Mouse (Mus musculus): ENCODE measurements at regions not wholly inside any gene's neighbourhood (a gene's known extent, or its start where the extent isn't known, plus 50 kb on each side); places are given as distances from the start of the nearest gene placed in this dataset.
A peak's percentile ranks its signal among the peaks of the same experiment; 100 is the strongest.

DNA sequence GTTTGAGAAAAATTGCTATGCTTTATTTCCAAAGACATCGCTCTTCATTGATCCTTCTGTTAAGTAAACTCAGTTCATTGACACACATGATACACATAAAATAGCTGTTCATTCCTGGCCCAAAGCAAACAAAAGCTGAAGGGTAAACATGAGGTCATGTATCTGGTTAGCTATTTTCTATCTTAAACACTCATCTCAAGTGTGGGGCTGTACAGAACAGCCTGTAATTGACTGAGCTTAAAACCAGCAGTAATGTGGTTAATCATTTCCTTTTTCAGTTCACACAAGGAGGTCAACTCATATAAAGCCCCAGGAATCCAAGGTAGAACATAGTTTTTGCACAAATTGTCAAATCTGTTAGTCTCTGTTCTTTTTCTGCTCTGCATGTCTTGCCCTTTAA, 94.5 kb downstream of the Cldn17 start:
- intact Hi-C loops (cut with DNase I): no loop called here
- DNase-seq (ENCODE audit: extremely low spot score in 1 of 2, low spot score in 2 of 2): no peak

DNA sequence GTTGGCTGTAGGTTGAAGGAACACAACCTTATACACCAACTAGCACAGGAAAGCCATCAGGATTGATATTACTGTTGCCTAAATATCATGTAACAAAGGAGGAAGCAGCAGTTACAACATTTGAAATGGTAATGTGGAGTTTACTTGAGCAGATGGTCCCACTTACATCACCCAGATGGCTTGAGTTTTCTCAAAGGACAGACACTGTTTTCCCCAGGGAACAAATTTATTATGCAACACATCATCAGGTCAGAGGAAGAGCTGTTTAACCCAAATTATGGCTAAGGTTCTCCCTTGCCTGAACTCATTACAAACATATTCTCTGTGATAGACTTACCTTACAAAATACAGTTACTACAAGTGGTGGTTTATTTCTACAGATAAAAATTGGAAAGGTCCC, 98.6 kb downstream of the Cldn17 start:
- no peak for DNase-seq (ENCODE audit: extremely low spot score in 1 of 2, low spot score in 2 of 2)

DNA sequence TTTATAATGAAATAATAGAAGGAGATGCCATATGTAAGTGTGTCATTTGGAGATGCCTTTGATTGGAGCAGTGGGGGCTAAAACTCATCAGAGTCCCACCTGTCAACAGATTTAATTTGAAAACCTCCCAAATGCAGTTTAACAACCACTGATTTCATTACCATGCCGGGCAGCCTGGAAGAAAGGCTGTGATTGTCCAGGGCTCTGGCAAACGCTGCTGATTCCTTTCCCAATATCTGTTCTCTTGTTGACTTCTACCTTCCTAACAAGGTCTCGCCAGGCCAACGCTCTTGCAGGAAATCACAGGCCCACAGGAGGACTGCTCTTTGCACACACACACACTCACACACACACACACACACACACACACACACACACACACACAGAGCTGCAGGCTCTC, 102.4 kb downstream of the Cldn17 start:
- DNase-seq (ENCODE audit: extremely low spot score in 1 of 2, low spot score in 2 of 2): no peak
- intact Hi-C loops (cut with DNase I): no loop called here

More for the DNA sequence above, 98.6 kb downstream of the Cldn17 start:
- intact Hi-C loops (cut with DNase I): no loop called here

DNA sequence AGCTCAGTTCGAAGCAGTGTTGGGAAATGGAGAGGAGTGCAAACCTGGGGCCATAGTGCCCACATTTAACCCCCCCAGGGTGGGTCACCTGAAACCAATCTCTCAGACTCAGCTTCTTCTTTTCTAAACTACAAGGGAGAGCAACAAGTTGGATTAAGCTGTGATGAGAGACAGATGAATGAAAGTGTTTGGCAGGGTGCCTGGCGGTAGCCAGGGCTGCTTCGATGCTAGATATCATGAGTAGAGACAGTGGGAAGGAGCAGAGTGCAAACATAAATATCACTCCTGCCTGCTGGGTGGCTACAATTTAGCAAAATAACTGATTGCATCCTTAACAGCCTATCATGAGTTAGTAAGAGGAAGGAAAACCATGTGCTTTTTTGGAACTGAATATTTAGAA, 106.9 kb downstream of the Cldn17 start:
- intact Hi-C loops (cut with DNase I): no loop called here
- DNase-seq (ENCODE audit: extremely low spot score in 1 of 2, low spot score in 2 of 2): no peak

DNA sequence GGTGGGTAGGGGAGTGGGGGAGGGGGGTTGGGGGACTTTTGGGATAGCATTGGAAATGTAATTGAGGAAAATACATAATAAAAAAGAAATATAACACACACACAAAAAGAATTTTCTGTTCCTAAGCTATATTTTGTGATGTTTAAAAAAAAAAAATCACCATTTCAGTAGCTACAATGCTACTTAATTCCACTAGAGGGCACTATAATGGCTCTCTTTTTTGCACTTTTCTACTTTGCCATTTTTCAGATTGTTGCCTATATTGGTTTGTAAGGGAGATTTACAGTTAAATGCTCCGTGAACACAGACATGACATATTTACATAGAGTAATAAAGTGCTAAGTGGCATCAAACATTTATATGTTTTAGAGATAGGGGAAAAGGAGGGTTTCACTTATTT, 102.7 kb upstream of the Grik1 start:
- intact Hi-C loops (cut with DNase I): no loop called here
- no peak for DNase-seq (ENCODE audit: extremely low spot score in 1 of 2, low spot score in 2 of 2)

DNA sequence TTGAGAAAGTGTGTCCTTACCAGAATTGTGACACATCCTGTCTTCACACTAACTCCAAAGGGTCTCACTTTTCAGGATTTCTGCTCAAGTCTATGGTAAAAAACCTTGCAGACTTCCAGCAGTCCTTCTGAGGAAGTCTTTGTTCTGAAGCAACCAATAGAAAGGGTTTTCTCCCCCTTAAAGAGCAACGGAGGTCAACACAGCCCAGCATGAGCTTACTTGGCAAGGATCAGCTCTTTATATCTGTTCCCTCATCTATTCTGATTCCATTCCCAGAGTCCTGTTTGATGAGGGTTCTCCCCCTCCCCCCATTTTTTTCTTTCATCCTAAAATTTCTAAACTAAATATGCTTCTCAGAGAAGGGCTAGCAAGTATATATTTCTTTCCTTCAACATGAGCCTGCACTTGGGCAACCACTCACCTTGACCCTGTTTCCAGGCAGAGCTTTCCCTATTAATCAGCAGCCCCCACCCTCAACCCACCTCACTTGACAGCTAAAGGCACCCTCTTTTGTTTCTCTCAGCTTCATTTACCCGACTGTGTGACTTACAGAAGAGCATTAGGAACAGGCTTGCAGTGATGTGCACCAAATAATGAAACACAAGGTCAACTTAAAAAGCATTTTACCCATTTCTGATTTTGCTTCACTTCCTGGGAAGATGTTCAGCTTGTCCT, 91.7 kb upstream of the Grik1 start:
- intact Hi-C loops (cut with DNase I): no loop called here
- DNase-seq (ENCODE audit: extremely low spot score in 1 of 2, low spot score in 2 of 2): no peak

DNA sequence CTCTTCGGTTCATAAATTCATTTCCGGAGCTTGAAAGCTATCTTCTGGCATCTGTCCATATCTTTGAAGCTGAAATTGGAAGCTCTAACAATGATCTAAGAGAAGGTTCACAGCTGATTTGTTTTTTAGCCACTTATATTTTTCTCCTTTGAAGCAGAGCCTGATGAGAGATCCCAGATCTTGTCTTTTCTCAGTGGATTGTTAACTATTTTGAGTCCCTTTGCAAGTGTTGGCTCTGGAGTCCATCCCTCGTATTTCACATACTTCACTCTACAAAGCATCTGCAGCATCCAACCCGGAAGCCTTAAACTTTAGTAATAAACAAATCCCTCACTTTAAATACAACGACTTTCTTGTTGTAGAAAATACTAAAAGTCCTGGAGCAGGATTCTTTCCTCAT, 85.6 kb upstream of the Grik1 start:
- intact Hi-C loops (cut with DNase I): loop anchor here (10.0 kb wide), 1 partner anchor 1389 kb away; no protein-coding TSS in a partner anchor
- no peak for DNase-seq (ENCODE audit: extremely low spot score in 1 of 2, low spot score in 2 of 2)

DNA sequence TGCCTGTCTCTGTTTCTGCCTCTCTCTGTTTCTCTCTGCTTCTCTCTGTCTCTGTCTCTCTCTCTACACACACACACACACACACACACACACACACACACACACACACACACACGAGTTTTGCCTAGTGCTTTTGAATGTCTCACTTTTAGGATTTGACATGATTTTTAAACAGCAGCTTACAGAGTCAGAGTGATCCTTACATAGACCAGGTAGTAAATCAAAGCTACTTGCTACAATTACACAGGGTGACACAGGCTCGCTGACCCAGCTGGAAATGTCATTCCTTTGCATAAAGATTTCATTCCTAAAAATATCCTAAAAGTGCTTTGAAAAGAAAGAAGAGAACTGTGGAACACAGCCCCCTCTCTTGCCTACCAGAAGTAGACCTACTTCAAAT, 84.5 kb upstream of the Grik1 start:
- no peak for DNase-seq (ENCODE audit: extremely low spot score in 1 of 2, low spot score in 2 of 2)
- intact Hi-C loops (cut with DNase I): loop anchor here (10.0 kb wide), 1 partner anchor 1390 kb away; no protein-coding TSS in a partner anchor

DNA sequence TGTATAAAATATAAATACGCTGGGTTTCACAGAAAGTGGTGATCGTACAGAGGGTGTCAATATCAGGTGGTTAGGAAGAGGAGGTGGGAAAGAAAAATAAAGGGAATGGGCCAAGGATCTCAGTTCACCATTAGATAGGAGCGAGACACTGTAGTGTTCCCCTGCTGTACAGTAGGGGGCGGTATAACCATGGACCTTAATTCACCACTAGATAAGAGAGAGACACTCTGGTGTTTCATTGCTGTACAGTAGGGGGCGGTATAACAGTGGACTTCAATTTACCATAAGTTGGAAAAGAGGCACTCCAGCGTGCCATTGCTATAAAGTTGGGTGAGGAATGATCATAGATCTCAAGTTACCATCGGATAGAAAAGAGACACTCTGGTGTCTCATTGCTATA, 82.0 kb upstream of the Grik1 start:
- intact Hi-C loops (cut with DNase I): loop anchor here (10.0 kb wide), 1 partner anchor 1393 kb away; no protein-coding TSS in a partner anchor
- DNase-seq (ENCODE audit: extremely low spot score in 1 of 2, low spot score in 2 of 2): peak in 1 of 2 experiments; percentile 33

DNA sequence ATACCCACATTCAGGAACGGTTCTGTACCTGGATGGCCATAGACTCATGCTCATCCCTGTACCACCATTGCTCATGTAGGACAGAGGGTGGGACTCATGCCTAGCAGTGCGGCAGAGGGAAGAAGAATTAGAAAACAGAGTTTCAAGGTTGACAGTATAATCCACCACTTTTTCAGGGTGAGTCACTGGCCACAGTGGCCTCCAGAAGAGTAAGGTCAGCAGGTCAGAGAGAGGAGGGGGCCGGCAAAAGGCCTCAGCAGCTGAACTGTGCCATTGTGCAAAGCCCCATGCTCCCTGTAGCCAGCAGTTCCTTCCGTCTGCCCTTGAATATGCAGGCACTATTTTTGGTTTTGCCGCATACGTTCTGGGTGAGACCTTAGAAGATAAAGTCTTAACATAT, 78.1 kb upstream of the Grik1 start:
- intact Hi-C loops (cut with DNase I): no loop called here
- DNase-seq (ENCODE audit: extremely low spot score in 1 of 2, low spot score in 2 of 2): no peak

DNA sequence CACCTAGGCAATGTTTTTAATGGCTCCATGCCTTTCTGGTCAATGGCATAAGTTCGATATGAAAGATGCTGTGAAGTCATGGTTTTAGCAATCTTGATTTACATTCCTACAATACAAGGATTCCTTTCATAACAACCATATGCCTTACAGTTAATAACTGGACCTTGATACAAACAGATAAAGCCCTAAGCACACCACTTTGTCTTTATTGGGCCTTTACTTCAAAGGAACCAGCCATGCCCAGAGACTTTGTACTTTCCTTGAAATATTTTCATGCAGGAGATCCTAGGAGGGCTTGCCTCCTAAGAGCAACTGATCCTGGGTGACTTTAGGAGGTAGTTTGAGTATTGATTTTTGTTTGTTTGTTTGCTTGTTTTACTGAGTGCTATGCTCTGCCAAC, 77.1 kb upstream of the Grik1 start:
- no peak for DNase-seq (ENCODE audit: extremely low spot score in 1 of 2, low spot score in 2 of 2)
- intact Hi-C loops (cut with DNase I): no loop called here

DNA sequence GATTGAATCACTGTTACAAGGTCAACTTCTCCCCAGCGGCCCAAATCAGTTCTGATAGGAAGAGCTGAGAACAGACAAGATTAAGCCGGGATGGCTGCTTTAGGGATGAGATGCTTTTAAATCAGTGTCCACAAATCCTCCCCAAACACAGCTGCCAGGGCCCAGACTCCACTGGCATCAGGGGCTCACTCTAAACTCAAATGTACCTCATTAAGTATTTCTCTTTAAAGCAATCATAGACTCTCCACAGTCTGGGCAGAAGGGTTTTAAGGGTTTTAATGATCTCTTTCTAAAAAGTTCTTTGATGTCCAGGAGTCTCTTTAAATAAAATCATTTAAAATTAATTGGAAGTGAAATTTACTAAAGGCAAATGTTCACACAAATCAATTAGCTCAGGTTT, 70.0 kb upstream of the Grik1 start:
- intact Hi-C loops (cut with DNase I): no loop called here
- DNase-seq (ENCODE audit: extremely low spot score in 1 of 2, low spot score in 2 of 2): no peak
